Mouse (Mus musculus) limb, embryonic 15.5 days (tissue): ENCODE data around the gene Myo3b. TPM values are rescaled to one million over a fixed set of nuclear protein-coding genes. Genes with fewer than 3 reads are reported as not detected.

Experiments used
- ATAC-seq: fragments of 200-750 bp; cut with Nextera tagmentation; 2 replicates; pipeline ENCODE4 v1.8.0; 2017; ENCODE audit warnings: low read depth, moderate TSS enrichment; ENCODE audit not compliant: insufficient number of reproducible peaks, low FRiP score, low TSS enrichment
- H3K27ac ChIP-seq: fragments of 300-500 bp; sonication (generic); 2 replicates; pipeline ENCODE4 v1.5.1; 2015; ENCODE audit warnings: moderate library complexity, mild to moderate bottlenecking, inconsistent platforms
- H3K27me3 ChIP-seq: fragments of 300-500 bp; sonication (generic); 2 replicates; pipeline ENCODE4 v1.6.1; 2015; ENCODE audit warnings: inconsistent platforms
- H3K36me3 ChIP-seq: fragments of 300-500 bp; sonication (generic); 2 replicates; pipeline ENCODE4 v1.6.1; 2015; ENCODE audit warnings: inconsistent platforms
- H3K4me1 ChIP-seq: fragments of 300-500 bp; sonication (generic); 2 replicates; pipeline ENCODE4 v1.6.1; 2015; ENCODE audit warnings: inconsistent platforms
- H3K4me2 ChIP-seq: fragments of 300-500 bp; sonication (generic); 2 replicates; pipeline ENCODE4 v1.6.1; 2015; ENCODE audit warnings: mild to moderate bottlenecking, inconsistent platforms
- H3K4me3 ChIP-seq: fragments of 300-500 bp; sonication (generic); 2 replicates; pipeline ENCODE4 v1.5.1; 2015; ENCODE audit warnings: mild to moderate bottlenecking, inconsistent platforms
- H3K9ac ChIP-seq: fragments of 300-500 bp; sonication (generic); 2 replicates; pipeline ENCODE4 v1.6.1; 2015; ENCODE audit warnings: inconsistent platforms
- H3K9me3 ChIP-seq: fragments of 300-500 bp; sonication (generic); 2 replicates; pipeline ENCODE4 v1.6.1; 2016; ENCODE audit warnings: inconsistent platforms
- WGBS: fragments of 180-500 bp; shearing (Covaris S2); methylation state at CpG from one replicate; pipeline ENCODE4 v1.1.7; 2015; 5-methylcytosine and 5-hydroxymethylcytosine counted together
- polyA plus RNA-seq: library from polyadenylated mRNA; unstranded; fragments of >200 nt; fragmentation: Nextera tagmentation; extraction: Ambion mirVana; gene quantifications from 2 replicates; pipeline ENCODE4 v1.2.1, GENCODE M21; 2015

Gene Myo3b
- polyA plus RNA-seq, 1 experiment from 2014 or later: not detected

GRCm38 (mm10) chr2:70069861-70070260 lies 30.9 kb downstream of the Myo3b start:
- H3K9me3 ChIP-seq: no peaks in the 10 kb centered on the region
- no peaks in the 10 kb centered on the region for H3K36me3 ChIP-seq
- no peak overlapping the region for H3K4me3 ChIP-seq
- WGBS: 76% methylated on average over 5 of the region's 5 CpGs
- H3K4me2 ChIP-seq: no peak overlapping the region
- H3K9ac ChIP-seq: no peak overlapping the region
- ATAC-seq: no peak
- no peaks in the 10 kb centered on the region for H3K27me3 ChIP-seq
- H3K27ac ChIP-seq: no peak overlapping the region
- peaks cover 3% of the 10 kb centered on the region; the same call in 1 of the 2 replicates for H3K4me1 ChIP-seq

DNA sequence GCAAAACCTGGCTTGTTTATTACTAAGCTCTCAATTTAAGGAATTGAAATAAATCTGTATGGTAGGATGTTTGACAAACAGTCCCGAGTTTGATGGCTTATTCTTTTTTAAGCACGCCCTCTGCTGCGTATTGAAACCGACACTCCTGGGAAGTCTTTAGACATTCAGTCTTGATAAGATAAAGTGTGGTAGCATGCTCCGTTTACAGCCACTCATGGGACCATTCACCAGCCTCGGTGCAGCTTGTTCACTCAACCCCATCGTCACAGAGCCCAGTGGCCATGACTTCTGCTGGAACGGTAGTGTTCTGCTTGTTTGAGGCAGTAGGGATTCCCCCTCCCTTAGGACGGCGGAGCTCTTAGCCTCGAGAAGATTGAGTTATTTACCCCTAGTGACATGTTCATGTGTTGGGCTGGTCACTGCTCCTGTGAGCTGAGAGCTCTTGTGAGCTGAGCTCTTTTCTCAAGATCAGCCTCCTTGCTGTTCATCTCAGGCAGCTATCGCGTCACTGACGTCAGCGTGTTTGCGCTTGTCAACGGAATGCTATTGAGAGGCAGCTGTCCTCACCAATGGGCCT lies 44.6 kb downstream of the Myo3b start:
- Histone ChIP-seq H3K36me3 (no peaks in the 10 kb centered on the region), H3K4me2 (no peak overlapping the region), H3K9ac (no peak overlapping the region), H3K9me3 (no peaks in the 10 kb centered on the region), H3K27ac (no peak overlapping the region), H3K4me1 (no peaks in the 10 kb centered on the region), H3K27me3 (no peaks in the 10 kb centered on the region), H3K4me3 (no peak overlapping the region)
- no peak for ATAC-seq
- WGBS: 75% methylated on average over 17 of the region's 17 CpGs

DNA sequence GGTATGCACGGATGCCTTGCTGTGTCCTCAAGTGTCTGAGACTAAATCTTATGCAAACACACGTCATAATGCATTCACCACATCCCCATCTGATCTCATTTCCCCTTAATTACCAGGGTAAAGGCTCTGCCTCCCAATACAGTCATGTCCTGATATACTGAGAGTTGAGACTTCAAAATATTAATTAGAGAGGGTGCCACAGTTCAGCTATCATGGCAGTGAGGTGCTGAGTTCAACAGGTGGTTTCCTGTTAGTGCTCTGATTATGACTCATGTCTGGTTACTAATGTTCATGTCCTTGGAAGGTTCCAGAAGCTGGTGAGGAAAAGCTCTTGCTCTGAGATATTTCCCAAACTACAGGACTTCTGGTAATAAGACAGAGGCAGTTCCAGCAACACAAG lies 52.3 kb downstream of the Myo3b start:
- H3K27ac ChIP-seq: no peak overlapping the region
- ATAC-seq: no peak
- WGBS: 81% methylated on average over 2 of the region's 2 CpGs

GRCm38 (mm10) chr2:70091801-70092522 lies 53.0 kb downstream of the Myo3b start:
- Histone ChIP-seq H3K27me3 (no peaks in the 10 kb centered on the region), H3K27ac (no peak overlapping the region), H3K4me1 (no peaks in the 10 kb centered on the region), H3K9ac (no peak overlapping the region), H3K36me3 (no peaks in the 10 kb centered on the region), H3K4me2 (no peak overlapping the region), H3K9me3 (no peaks in the 10 kb centered on the region), H3K4me3 (no peak overlapping the region)
- WGBS: 54% methylated on average over 10 of the region's 10 CpGs
- no peak for ATAC-seq

More for the DNA sequence above, 52.3 kb downstream of the Myo3b start:
- no peaks in the 10 kb centered on the region for H3K36me3 ChIP-seq
- H3K27me3 ChIP-seq: no peaks in the 10 kb centered on the region
- H3K9ac ChIP-seq: no peak overlapping the region
- H3K4me2 ChIP-seq: no peak overlapping the region
- no peaks in the 10 kb centered on the region for H3K4me1 ChIP-seq
- no peak overlapping the region for H3K4me3 ChIP-seq
- no peaks in the 10 kb centered on the region for H3K9me3 ChIP-seq

- Histone ChIP-seq H3K4me1 (no peaks in the 10 kb centered on the region), H3K9me3 (no peaks in the 10 kb centered on the region), H3K27me3 (no peaks in the 10 kb centered on the region), H3K27ac (no peak overlapping the region), H3K4me3 (no peak overlapping the region), H3K4me2 (no peak overlapping the region), H3K36me3 (no peaks in the 10 kb centered on the region), H3K9ac (no peak overlapping the region)
- ATAC-seq: no peak
- 67% methylated on average over 3 of the region's 3 CpGs for WGBS
Measured at GRCm38 (mm10) chr2:70092665-70093064, 53.7 kb downstream of the Myo3b start.

DNA sequence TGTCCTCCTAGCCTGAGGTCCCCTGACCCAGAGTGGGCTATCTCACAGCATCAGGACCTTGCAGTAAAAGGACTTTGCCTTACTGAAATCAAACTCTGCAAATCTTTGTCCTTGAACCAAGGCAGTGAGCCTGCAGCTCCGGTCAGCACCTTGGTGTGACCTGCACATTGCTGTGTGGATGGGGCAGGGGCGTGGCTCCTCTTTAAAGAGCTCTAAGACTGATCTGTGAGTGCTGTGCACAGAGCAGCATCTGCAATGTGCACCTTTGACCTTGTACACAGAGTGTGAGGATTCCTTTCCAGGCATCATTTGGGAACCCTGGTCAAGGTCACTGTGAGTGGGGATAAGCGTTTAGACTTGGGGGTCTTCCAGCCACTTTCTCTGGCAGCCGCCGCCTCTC lies 55.5 kb downstream of the Myo3b start:
- H3K27me3 ChIP-seq: no peaks in the 10 kb centered on the region
- no peaks in the 10 kb centered on the region for H3K36me3 ChIP-seq
- no peaks in the 10 kb centered on the region for H3K4me1 ChIP-seq
- no peak overlapping the region for H3K27ac ChIP-seq
- no peak overlapping the region for H3K9ac ChIP-seq
- WGBS: 57% methylated on average over 5 of the region's 5 CpGs
- ATAC-seq: no peak
- no peak overlapping the region for H3K4me3 ChIP-seq
- no peaks in the 10 kb centered on the region for H3K9me3 ChIP-seq
- H3K4me2 ChIP-seq: no peak overlapping the region

DNA sequence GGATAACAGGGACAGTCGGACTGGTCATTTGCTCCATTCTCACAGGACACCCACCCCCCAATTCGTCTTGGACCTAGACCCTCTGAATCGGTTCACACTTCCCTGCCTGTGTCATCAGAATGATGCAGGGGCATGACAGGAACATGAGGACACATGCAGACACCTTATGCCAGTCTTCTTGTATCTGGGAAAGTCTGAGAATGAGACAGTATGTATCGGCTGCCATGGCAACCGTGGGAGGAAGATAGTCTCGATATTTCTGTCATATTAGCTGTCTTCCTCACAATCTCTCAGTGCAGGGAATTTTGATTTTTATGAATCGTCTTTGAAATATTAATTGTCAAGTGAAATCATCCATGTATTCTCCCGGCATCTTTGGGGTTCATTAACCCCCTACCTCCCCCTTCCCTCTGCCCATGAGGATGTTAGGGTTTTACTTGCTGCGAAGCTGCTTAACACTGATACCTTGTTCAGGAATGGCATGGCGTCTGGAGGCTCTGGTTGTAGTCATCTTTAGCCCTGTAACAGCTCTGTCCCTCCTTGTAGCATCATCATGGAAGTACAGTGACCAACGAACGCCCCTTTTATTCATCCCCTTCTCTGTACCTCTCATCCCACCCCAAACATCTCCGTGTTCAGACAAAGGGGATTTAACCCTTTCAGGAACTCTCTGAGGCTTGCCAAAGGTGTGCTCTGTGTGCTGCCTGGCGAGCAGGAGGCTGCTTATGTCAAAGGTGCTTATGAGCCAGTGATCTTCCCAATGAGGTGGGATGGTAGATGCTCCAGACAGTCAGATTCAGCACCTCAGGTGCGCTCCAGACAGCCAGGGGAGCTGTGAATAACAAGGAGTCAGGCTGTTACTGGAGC lies 58.5 kb downstream of the Myo3b start:
- Histone ChIP-seq H3K36me3 (no peaks in the 10 kb centered on the region), H3K4me3 (no peak overlapping the region), H3K4me1 (no peaks in the 10 kb centered on the region), H3K27ac (no peak overlapping the region), H3K27me3 (no peaks in the 10 kb centered on the region), H3K9ac (no peak overlapping the region), H3K4me2 (no peak overlapping the region), H3K9me3 (no peaks in the 10 kb centered on the region)
- WGBS: 77% methylated on average over 15 of the region's 15 CpGs
- no peak for ATAC-seq

GRCm38 (mm10) chr2:70099459-70099858 lies 60.5 kb downstream of the Myo3b start:
- H3K36me3 ChIP-seq: no peaks in the 10 kb centered on the region
- WGBS: 60% methylated on average over 4 of the region's 4 CpGs
- no peaks in the 10 kb centered on the region for H3K27me3 ChIP-seq
- no peak overlapping the region for H3K27ac ChIP-seq
- no peaks in the 10 kb centered on the region for H3K4me1 ChIP-seq
- no peak overlapping the region for H3K9ac ChIP-seq
- no peak overlapping the region for H3K4me3 ChIP-seq
- no peak overlapping the region for H3K4me2 ChIP-seq
- no peaks in the 10 kb centered on the region for H3K9me3 ChIP-seq
- no peak for ATAC-seq

- no peak for ATAC-seq
- no peaks in the 10 kb centered on the region for H3K36me3 ChIP-seq
- no peak overlapping the region for H3K4me2 ChIP-seq
- no peaks in the 10 kb centered on the region for H3K27me3 ChIP-seq
- H3K9ac ChIP-seq: no peak overlapping the region
- 43% methylated on average over 14 of the region's 14 CpGs for WGBS
- H3K9me3 ChIP-seq: no peaks in the 10 kb centered on the region
- H3K4me1 ChIP-seq: no peaks in the 10 kb centered on the region
- H3K4me3 ChIP-seq: no peak overlapping the region
- no peak overlapping the region for H3K27ac ChIP-seq
Measured at GRCm38 (mm10) chr2:70105286-70106030, 66.5 kb downstream of the Myo3b start.

- H3K4me1 ChIP-seq: no peaks in the 10 kb centered on the region
- WGBS: 63% methylated on average over 7 of the region's 7 CpGs
- ATAC-seq: no peak
- H3K9ac ChIP-seq: no peak overlapping the region
- H3K36me3 ChIP-seq: no peaks in the 10 kb centered on the region
- H3K27me3 ChIP-seq: no peaks in the 10 kb centered on the region
- no peaks in the 10 kb centered on the region for H3K9me3 ChIP-seq
- H3K4me2 ChIP-seq: no peak overlapping the region
- H3K4me3 ChIP-seq: no peak overlapping the region
- H3K27ac ChIP-seq: no peak overlapping the region
Measured at GRCm38 (mm10) chr2:70109010-70109409, 70.1 kb downstream of the Myo3b start.

GRCm38 (mm10) chr2:70113798-70114782 lies 75.2 kb downstream of the Myo3b start:
- Histone ChIP-seq H3K9ac (no peak overlapping the region), H3K4me2 (no peak overlapping the region), H3K4me1 (no peaks in the 10 kb centered on the region), H3K9me3 (no peaks in the 10 kb centered on the region), H3K4me3 (no peak overlapping the region), H3K27ac (no peak overlapping the region), H3K36me3 (no peaks in the 10 kb centered on the region), H3K27me3 (no peaks in the 10 kb centered on the region)
- no peak for ATAC-seq
- 52% methylated on average over 12 of the region's 12 CpGs for WGBS
